Mouse (Mus musculus) neural tube, embryonic 15.5 days (tissue): ENCODE measurements around the gene Scarb1. TPM values are rescaled to one million over a fixed set of nuclear protein-coding genes. Genes with fewer than 3 reads are reported as not detected.

ENCODE experiments used
- ATAC-seq: fragments of 200-750 bp; cut with Nextera tagmentation; 2 replicates; pipeline ENCODE4 v1.8.0; 2017; ENCODE audit warnings: mild to moderate bottlenecking, moderate TSS enrichment, moderate library complexity; ENCODE audit not compliant: low FRiP score
- H3K27ac ChIP-seq: fragments of 300-500 bp; sonication (generic); replicated peaks from 2 replicates; pipeline ENCODE4 v1.5.1; 2015; ENCODE audit warnings: mild to moderate bottlenecking, inconsistent platforms
- H3K27me3 ChIP-seq: fragments of 300-500 bp; sonication (generic); replicated peaks from 2 replicates; pipeline ENCODE4 v1.6.1; 2015; ENCODE audit warnings: inconsistent platforms
- H3K36me3 ChIP-seq: fragments of 300-500 bp; sonication (generic); 2 replicates; pipeline ENCODE4 v1.6.1; 2015; ENCODE audit warnings: inconsistent platforms
- H3K4me1 ChIP-seq: fragments of 300-500 bp; sonication (generic); 2 replicates; pipeline ENCODE4 v1.6.1; 2015; ENCODE audit warnings: inconsistent platforms
- H3K4me2 ChIP-seq: fragments of 300-500 bp; sonication (generic); 2 replicates; pipeline ENCODE4 v1.6.1; 2015; ENCODE audit warnings: inconsistent platforms, mild to moderate bottlenecking, moderate library complexity
- H3K4me3 ChIP-seq: fragments of 300-500 bp; sonication (generic); replicated peaks from 2 replicates; pipeline ENCODE4 v1.5.1; 2015; ENCODE audit warnings: mild to moderate bottlenecking, inconsistent platforms
- H3K9ac ChIP-seq: fragments of 300-500 bp; sonication (generic); replicated peaks from 2 replicates; pipeline ENCODE4 v1.6.1; 2015; ENCODE audit warnings: mild to moderate bottlenecking, inconsistent platforms
- H3K9me3 ChIP-seq: fragments of 300-500 bp; sonication (generic); replicated peaks from 2 replicates; pipeline ENCODE4 v1.6.1; 2016; ENCODE audit warnings: inconsistent platforms
- WGBS: fragments of 180-500 bp; shearing (Covaris S2); methylation state at CpG from one replicate; pipeline ENCODE4 v1.1.7; 2015; ENCODE audit warnings: mixed read lengths; 5-methylcytosine and 5-hydroxymethylcytosine counted together
- polyA plus RNA-seq: library from polyadenylated mRNA; unstranded; fragments of >200 nt; fragmentation: Nextera tagmentation; extraction: Ambion mirVana; gene quantifications from 2 replicates; pipeline ENCODE4 v1.2.1, GENCODE M21; 2015

Scarb1 gene
- polyA plus RNA-seq, 1 experiment from 2014 or later = 50.5 TPM

- Histone ChIP-seq H3K36me3 (no peaks in the 10 kb centered on the region), H3K4me1 (peaks cover 17% of the 10 kb centered on the region), H3K9me3 (no peaks in the 10 kb centered on the region), H3K4me2 (no peak overlapping the region), H3K27ac (no peak overlapping the region), H3K27me3 (no peaks in the 10 kb centered on the region), H3K9ac (no peak overlapping the region), H3K4me3 (no peak overlapping the region)
- ATAC-seq = no peak
- 78% methylated on average over 2 of the region's 2 CpGs for WGBS
These were observed 66.7 kb downstream of the Scarb1 start for GRCm38 (mm10) chr5:125274182-125274581.

- Histone ChIP-seq H3K9ac (no peak overlapping the region), H3K9me3 (no peaks in the 10 kb centered on the region), H3K36me3 (no peaks in the 10 kb centered on the region), H3K27me3 (no peaks in the 10 kb centered on the region), H3K4me2 (no peak overlapping the region), H3K4me3 (no peak overlapping the region), H3K27ac (no peak overlapping the region), H3K4me1 (peaks cover 18% of the 10 kb centered on the region)
- 22% methylated on average over 8 of the region's 8 CpGs for WGBS
- no peak for ATAC-seq
These were observed 67.2 kb downstream of the Scarb1 start for GRCm38 (mm10) chr5:125273666-125274109.

GRCm38 (mm10) chr5:125272231-125272988 lies 68.5 kb downstream of the Scarb1 start:
- Histone ChIP-seq H3K4me2 (no peak overlapping the region), H3K27me3 (no peaks in the 10 kb centered on the region), H3K4me1 (peaks cover 29% of the 10 kb centered on the region), H3K36me3 (no peaks in the 10 kb centered on the region), H3K27ac (no peak overlapping the region), H3K9me3 (no peaks in the 10 kb centered on the region), H3K4me3 (no peak overlapping the region), H3K9ac (no peak overlapping the region)
- no peak for ATAC-seq
- 81% methylated on average over 10 of the region's 10 CpGs for WGBS

GRCm38 (mm10) chr5:125271531-125272203 lies 69.2 kb downstream of the Scarb1 start:
- WGBS = 11% methylated on average over 15 of the region's 15 CpGs
- Histone ChIP-seq H3K4me3 (no peak overlapping the region), H3K9me3 (no peaks in the 10 kb centered on the region), H3K36me3 (no peaks in the 10 kb centered on the region), H3K27ac (no peak overlapping the region), H3K4me2 (no peak overlapping the region), H3K27me3 (no peaks in the 10 kb centered on the region), H3K4me1 (peaks cover 37% of the 10 kb centered on the region), H3K9ac (no peak overlapping the region)
- ATAC-seq = no peak

GRCm38 (mm10) chr5:125270587-125271130 lies 70.2 kb downstream of the Scarb1 start:
- no peak overlapping the region for H3K4me2 ChIP-seq
- WGBS = 16% methylated on average over 12 of the region's 12 CpGs
- no peaks in the 10 kb centered on the region for H3K27me3 ChIP-seq
- H3K4me1 ChIP-seq = peaks cover 47% of the 10 kb centered on the region
- no peaks in the 10 kb centered on the region for H3K9me3 ChIP-seq
- H3K9ac ChIP-seq = no peak overlapping the region
- H3K36me3 ChIP-seq = no peaks in the 10 kb centered on the region
- H3K4me3 ChIP-seq = no peak overlapping the region
- H3K27ac ChIP-seq = no peak overlapping the region
- ATAC-seq = no peak

GRCm38 (mm10) chr5:125269836-125270235 lies 71.1 kb downstream of the Scarb1 start:
- ATAC-seq = no peak
- H3K4me3 ChIP-seq = no peak overlapping the region
- no peak overlapping the region for H3K9ac ChIP-seq
- H3K36me3 ChIP-seq = no peaks in the 10 kb centered on the region
- H3K4me2 ChIP-seq = no peak overlapping the region
- no peaks in the 10 kb centered on the region for H3K9me3 ChIP-seq
- H3K4me1 ChIP-seq = peaks cover 51% of the 10 kb centered on the region
- 92% methylated on average over 7 of the region's 7 CpGs for WGBS
- no peaks in the 10 kb centered on the region for H3K27me3 ChIP-seq
- no peak overlapping the region for H3K27ac ChIP-seq

GRCm38 (mm10) chr5:125269399-125269798 lies 71.5 kb downstream of the Scarb1 start:
- Histone ChIP-seq H3K36me3 (no peaks in the 10 kb centered on the region), H3K27me3 (no peaks in the 10 kb centered on the region), H3K27ac (no peak overlapping the region), H3K4me2 (no peak overlapping the region), H3K4me1 (peaks cover 55% of the 10 kb centered on the region), H3K9ac (no peak overlapping the region), H3K9me3 (no peaks in the 10 kb centered on the region), H3K4me3 (no peak overlapping the region)
- no peak for ATAC-seq
- WGBS = 84% methylated on average over 8 of the region's 8 CpGs

- H3K27ac ChIP-seq = peak overlapping the region; percentile 84
- H3K27me3 ChIP-seq = no peaks in the 10 kb centered on the region
- H3K4me2 ChIP-seq = peak overlapping the region; percentile 53
- 13% methylated on average over 10 of the region's 10 CpGs for WGBS
- no peaks in the 10 kb centered on the region for H3K9me3 ChIP-seq
- H3K36me3 ChIP-seq = no peaks in the 10 kb centered on the region
- peaks cover 56% of the 10 kb centered on the region for H3K4me1 ChIP-seq
- no peak overlapping the region; the same call in 1 of the 2 replicates for H3K9ac ChIP-seq
- no peak overlapping the region for H3K4me3 ChIP-seq
- peak; percentile 20 for ATAC-seq
These were observed 72.7 kb downstream of the Scarb1 start for GRCm38 (mm10) chr5:125268033-125268765.

GRCm38 (mm10) chr5:125267150-125267961 lies 73.5 kb downstream of the Scarb1 start:
- peak overlapping the region; percentile 53 for H3K4me2 ChIP-seq
- H3K27me3 ChIP-seq = no peaks in the 10 kb centered on the region
- H3K27ac ChIP-seq = peak overlapping the region; percentile 84
- no peaks in the 10 kb centered on the region for H3K9me3 ChIP-seq
- peaks cover 64% of the 10 kb centered on the region for H3K4me1 ChIP-seq
- H3K4me3 ChIP-seq = 0 out of 2 replicates have a peak overlapping the region, but pooled peaks have one; percentile 12
- 7% methylated on average over 35 of the region's 35 CpGs for WGBS
- peak; percentile 43 for ATAC-seq
- no peak overlapping the region; the same call in 1 of the 2 replicates for H3K9ac ChIP-seq
- no peaks in the 10 kb centered on the region for H3K36me3 ChIP-seq

GRCm38 (mm10) chr5:125266128-125266527 lies 74.8 kb downstream of the Scarb1 start:
- Histone ChIP-seq H3K4me3 (no peak overlapping the region), H3K9ac (no peak overlapping the region), H3K4me2 (no peak overlapping the region), H3K27me3 (no peaks in the 10 kb centered on the region), H3K36me3 (no peaks in the 10 kb centered on the region), H3K4me1 (peaks cover 63% of the 10 kb centered on the region), H3K27ac (peak overlapping the region; percentile 84), H3K9me3 (no peaks in the 10 kb centered on the region)
- 35% methylated on average over 9 of the region's 9 CpGs for WGBS
- no peak for ATAC-seq

GRCm38 (mm10) chr5:125264700-125265099 lies 76.2 kb downstream of the Scarb1 start:
- WGBS = 7% methylated on average over 17 of the region's 17 CpGs
- peaks cover 64% of the 10 kb centered on the region for H3K4me1 ChIP-seq

More at GRCm38 (mm10) chr5:125264700-125265099, 76.2 kb downstream of the Scarb1 start:
- H3K36me3 ChIP-seq = no peaks in the 10 kb centered on the region
- H3K27me3 ChIP-seq = no peaks in the 10 kb centered on the region
- H3K9ac ChIP-seq = no peak overlapping the region
- no peak overlapping the region for H3K4me3 ChIP-seq
- 0 out of 2 replicates have a peak overlapping the region, but pooled peaks have one; percentile 1 for H3K4me2 ChIP-seq
- no peak for ATAC-seq
- H3K9me3 ChIP-seq = no peaks in the 10 kb centered on the region
- H3K27ac ChIP-seq = peak overlapping the region; percentile 84
